Comparison of ENCODE assay signal across 13 mouse cellular contexts in the genomic region with DNA sequence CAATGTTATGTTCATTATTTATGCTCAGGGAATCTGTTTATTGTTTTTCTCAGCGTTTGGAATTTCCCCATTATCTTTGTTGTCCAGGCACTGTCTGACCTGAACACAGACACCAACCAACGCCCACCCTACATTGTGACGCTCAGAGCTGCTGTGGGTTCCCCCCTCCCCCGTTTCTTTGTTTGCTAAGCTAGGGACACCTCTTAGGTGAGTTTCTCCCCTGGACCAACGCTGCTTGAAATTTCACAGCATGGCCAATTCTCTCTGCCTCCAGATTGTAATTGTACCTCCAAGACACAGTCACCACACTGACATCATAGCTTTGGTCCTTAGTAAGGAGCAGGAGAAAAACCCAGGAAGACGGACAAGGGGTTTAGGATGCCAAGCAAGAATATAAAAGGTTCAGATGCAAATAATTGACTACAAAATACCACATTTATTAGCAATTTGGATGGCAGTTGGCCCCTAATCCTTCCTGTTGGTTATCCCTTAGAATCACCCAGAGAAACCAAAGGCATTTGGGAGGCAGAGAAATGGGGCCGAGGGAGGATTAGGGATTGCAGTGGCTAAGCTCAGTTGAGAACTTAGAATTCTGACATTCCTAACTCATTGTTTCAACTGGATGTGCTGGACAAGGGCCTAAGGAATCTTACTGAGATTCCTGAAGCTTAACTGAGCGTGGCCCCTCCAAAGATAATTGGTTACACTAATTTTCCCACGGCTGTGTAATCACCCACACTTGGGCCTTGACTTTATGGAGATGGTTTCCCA.
DNase-seq lines count a peak whose midpoint lies in the region; ATAC-seq and TF ChIP-seq lines count a peak whose summit lies in the region.
"Had no signal": no experiment of that assay in that cellular context is flagged by ENCODE, and none has a peak within 500 bp of the region (broad histone marks: within the 10 kb centered on the region; RNA-seq: fewer than 3 reads in every experiment).

No protein-coding gene starts in this region.

- no peaks in the 10 kb centered on the region for H3K36me3 ChIP-seq in embryonic facial prominence, embryonic 13.5 days
- H3K36me3 ChIP-seq in hindbrain, embryonic 13.5 days, result no peaks in the 10 kb centered on the region
- no peaks in the 10 kb centered on the region for H3K36me3 ChIP-seq in midbrain, postnatal 0 days (ENCODE audit: insufficient read depth, low read length)
- no peaks in the 10 kb centered on the region for H3K36me3 ChIP-seq in intestine, embryonic 16.5 days (ENCODE audit: control insufficient read depth, insufficient read depth, low read length)
- H3K36me3 ChIP-seq: heart, embryonic 15.5 days; intestine, embryonic 15.5 days had no signal

- peak; percentile 94 for DNase-seq in brain, embryonic 14.5 days (ENCODE audit: low read depth)
- no peak for DNase-seq in midbrain, postnatal 0 days (ENCODE audit: low spot score)
- DNase-seq in adrenal gland, adult 2 months, result no peak
- no peak for DNase-seq in cerebellum, postnatal 25 days
- no peak for DNase-seq in gastrocnemius, postnatal 14 days

- H3K4me3 ChIP-seq in embryonic facial prominence, embryonic 13.5 days, result no peak overlapping the region
- no peak overlapping the region for H3K4me3 ChIP-seq in hindbrain, embryonic 13.5 days
- no peak overlapping the region for H3K4me3 ChIP-seq in midbrain, postnatal 0 days (ENCODE audit: low read depth, low read length)
- no peak overlapping the region for H3K4me3 ChIP-seq in intestine, embryonic 16.5 days (ENCODE audit: low read length)
- H3K4me3 ChIP-seq: heart, embryonic 15.5 days; intestine, embryonic 15.5 days; myocyte had no signal

- intact Hi-C loops in gastrocnemius, postnatal 14 days (cut with DNase I; ENCODE audit: low total_unique reads), result no loop called here

- 35% methylated on average over 9 of the region's 9 CpGs for WGBS in embryonic facial prominence, embryonic 13.5 days
- 12% methylated on average over 9 of the region's 9 CpGs for WGBS in hindbrain, embryonic 13.5 days
- 13% methylated on average over 9 of the region's 9 CpGs for WGBS in midbrain, postnatal 0 days
- 51% methylated on average over 9 of the region's 9 CpGs for WGBS in intestine, embryonic 16.5 days

- H3K27me3 ChIP-seq in embryonic facial prominence, embryonic 13.5 days, result no peaks in the 10 kb centered on the region
- H3K27me3 ChIP-seq in hindbrain, embryonic 13.5 days, result no peaks in the 10 kb centered on the region
- no peaks in the 10 kb centered on the region for H3K27me3 ChIP-seq in midbrain, postnatal 0 days (ENCODE audit: insufficient read depth, low read length)
- no peaks in the 10 kb centered on the region for H3K27me3 ChIP-seq in intestine, embryonic 16.5 days (replicated peaks; ENCODE audit: control insufficient read depth, insufficient read depth, low read length)
- H3K27me3 ChIP-seq: CH12.LX; heart, embryonic 15.5 days; intestine, embryonic 15.5 days had no signal

- no peak overlapping the region for H3K4me2 ChIP-seq in embryonic facial prominence, embryonic 13.5 days
- H3K4me2 ChIP-seq in hindbrain, embryonic 13.5 days, result no peak overlapping the region
- H3K4me2 ChIP-seq in midbrain, postnatal 0 days (ENCODE audit: low read depth, low read length, poor library complexity, severe bottlenecking), result no peak overlapping the region
- no peak overlapping the region for H3K4me2 ChIP-seq in intestine, embryonic 16.5 days (ENCODE audit: low read depth, low read length)
- H3K4me2 ChIP-seq: heart, embryonic 15.5 days; intestine, embryonic 15.5 days; liver, embryonic 11.5 days had no signal

- no peak for ATAC-seq in embryonic facial prominence, embryonic 13.5 days (ENCODE audit: insufficient number of reproducible peaks, insufficient read depth, low FRiP score, low TSS enrichment, low read depth)
- ATAC-seq in hindbrain, embryonic 13.5 days (ENCODE audit: low FRiP score), result peak; percentile 74
- peak; percentile 71; the same call in 1 of the 2 replicates for ATAC-seq in midbrain, postnatal 0 days (ENCODE audit: low FRiP score)
- no peak for ATAC-seq in intestine, embryonic 16.5 days
- ATAC-seq: intestine, embryonic 15.5 days had no signal

- no peak overlapping the region for H3K9ac ChIP-seq in embryonic facial prominence, embryonic 13.5 days
- H3K9ac ChIP-seq in hindbrain, embryonic 13.5 days, result 0 out of 2 replicates have a peak overlapping the region, but pooled peaks have one; percentile 16
- H3K9ac ChIP-seq in midbrain, postnatal 0 days (replicated peaks; ENCODE audit: low read length, poor library complexity, severe bottlenecking), result no peak overlapping the region
- no peak overlapping the region for H3K9ac ChIP-seq in intestine, embryonic 16.5 days (ENCODE audit: low read depth, low read length)
- H3K9ac ChIP-seq: heart, embryonic 15.5 days; intestine, embryonic 15.5 days had no signal

- H3K9me3 ChIP-seq in embryonic facial prominence, embryonic 13.5 days, result no peaks in the 10 kb centered on the region
- H3K9me3 ChIP-seq in hindbrain, embryonic 13.5 days, result no peaks in the 10 kb centered on the region
- H3K9me3 ChIP-seq in midbrain, postnatal 0 days (ENCODE audit: low read length), result no peaks in the 10 kb centered on the region
- no peaks in the 10 kb centered on the region for H3K9me3 ChIP-seq in intestine, embryonic 16.5 days (ENCODE audit: control insufficient read depth, low read length)
- H3K9me3 ChIP-seq: heart, embryonic 15.5 days; intestine, embryonic 15.5 days had no signal

- no peak for TF ChIP-seq CTCF in brain, embryonic 14.5 days (IDR thresholded peaks at IDR 0.05; ENCODE audit: borderline replicate concordance, extremely low read depth, insufficient read depth, insufficient read length)
- no peak for TF ChIP-seq CTCF in midbrain, postnatal 0 days (IDR thresholded peaks at IDR 0.05)

- 0 out of 2 replicates have a peak, but pooled peaks cover 8% of the 10 kb centered on the region for H3K4me1 ChIP-seq in embryonic facial prominence, embryonic 13.5 days
- peaks cover 28% of the 10 kb centered on the region for H3K4me1 ChIP-seq in hindbrain, embryonic 13.5 days (replicated peaks)
- H3K4me1 ChIP-seq in midbrain, postnatal 0 days (ENCODE audit: insufficient read depth, low read length), result peaks cover 8% of the 10 kb centered on the region; the same call in 1 of the 2 replicates
- H3K4me1 ChIP-seq in intestine, embryonic 16.5 days (ENCODE audit: control insufficient read depth, insufficient read depth, low read length), result no peaks in the 10 kb centered on the region
- H3K4me1 ChIP-seq: heart, embryonic 15.5 days; intestine, embryonic 15.5 days had no signal

- 0 out of 2 replicates have a peak overlapping the region, but pooled peaks have one; percentile 28 for H3K27ac ChIP-seq in embryonic facial prominence, embryonic 13.5 days
- H3K27ac ChIP-seq in hindbrain, embryonic 13.5 days, result peak overlapping the region; percentile 94
- H3K27ac ChIP-seq in midbrain, postnatal 0 days (ENCODE audit: low read depth, low read length), result peak overlapping the region; percentile 77
- no peak overlapping the region for H3K27ac ChIP-seq in intestine, embryonic 16.5 days (ENCODE audit: low read length)
- H3K27ac ChIP-seq: heart, embryonic 15.5 days; intestine, embryonic 15.5 days had no signal

- TF ChIP-seq POLR2A in brain, embryonic 14.5 days (IDR thresholded peaks at IDR 0.05; ENCODE audit: borderline replicate concordance, extremely low read depth, insufficient read depth, insufficient read length, poor library complexity, severe bottlenecking), result no peak

Comparison
In these comparisons a context has a peak if more than half of its experiments do, and no peak if none do; other contexts are left out.
1. ATAC-seq: peak in hindbrain, embryonic 13.5 days (single experiment) and midbrain, postnatal 0 days (single experiment); none in embryonic facial prominence, embryonic 13.5 days (single experiment) and intestine, embryonic 16.5 days (single experiment).